Mouse (Mus musculus) heart, adult 2 months (tissue): ENCODE measurements at regions not wholly inside any gene's neighbourhood (a gene's known extent, or its start where the extent isn't known, plus 50 kb on each side); places are given as distances from the start of the nearest gene placed in this dataset.

Experiments used
- DNase-seq, 2 experiments: peaks; one replicate each; pipeline ENCODE4 v3.0.0; 2021
- H3K27ac ChIP-seq: fragments of 200-600 bp; 2 replicates; pipeline ENCODE4 v1.8.1; 2022
- H3K27me3 ChIP-seq: fragments of 200-500 bp; 2 replicates; pipeline ENCODE4 v1.6.1; 2012; ENCODE audit warnings: mild to moderate bottlenecking, low read length, inconsistent platforms, mixed read lengths; ENCODE audit not compliant: control insufficient read depth, insufficient read depth
- H3K36me3 ChIP-seq: fragments of 200-500 bp; 2 replicates; pipeline ENCODE4 v1.6.1; 2012; ENCODE audit warnings: low read length, inconsistent platforms; ENCODE audit not compliant: control insufficient read depth, insufficient read depth
- H3K4me1 ChIP-seq: fragments of 200-500 bp; 2 replicates; pipeline ENCODE4 v1.6.1; 2011; ENCODE audit warnings: low read length; ENCODE audit not compliant: control insufficient read depth, insufficient read depth
- H3K4me3 ChIP-seq: fragments of 200-600 bp; 2 replicates; pipeline ENCODE4 v1.8.1; 2022
- H3K79me2 ChIP-seq: fragments of 200-500 bp; replicated peaks from 2 replicates; pipeline ENCODE4 v1.6.1; 2012; ENCODE audit warnings: mild to moderate bottlenecking, inconsistent platforms, low read length, moderate library complexity, mixed read lengths; ENCODE audit not compliant: control insufficient read depth, insufficient read depth
- H3K9ac ChIP-seq: fragments of 200-500 bp; 2 replicates; pipeline ENCODE4 v1.6.1; 2012; ENCODE audit warnings: low read depth, mild to moderate bottlenecking, control low read depth, inconsistent platforms, low read length, mixed read lengths
- CTCF ChIP-seq: fragments of 200-600 bp; IDR thresholded peaks from 2 replicates; pipeline ENCODE4 v1.8.1; 2022; ENCODE audit warnings: antibody characterized with exemption, mild to moderate bottlenecking, moderate library complexity
- EP300 ChIP-seq: fragments of 200-500 bp; IDR thresholded peaks from 2 replicates; pipeline ENCODE4 v1.6.1; 2011; ENCODE audit warnings: low read depth, low read length, control low read depth; ENCODE audit not compliant: insufficient read depth
- POLR2A ChIP-seq: fragments of 200-500 bp; IDR thresholded peaks from 2 replicates; pipeline ENCODE4 v1.6.1; 2011; ENCODE audit warnings: mild to moderate bottlenecking, low read depth, low read length, control low read depth; ENCODE audit not compliant: insufficient read depth
- WGBS: fragments of 180-500 bp; shearing (Covaris S2); methylation state at CpG from one replicate; pipeline ENCODE4 v1.1.7; 2018; 5-methylcytosine and 5-hydroxymethylcytosine counted together
- intact Hi-C: fragments of 180-260 bp; cut with DNase I; formaldehyde crosslinking; loops from one replicate; pipeline ENCODE4 v1.15.1; 2025

DNA sequence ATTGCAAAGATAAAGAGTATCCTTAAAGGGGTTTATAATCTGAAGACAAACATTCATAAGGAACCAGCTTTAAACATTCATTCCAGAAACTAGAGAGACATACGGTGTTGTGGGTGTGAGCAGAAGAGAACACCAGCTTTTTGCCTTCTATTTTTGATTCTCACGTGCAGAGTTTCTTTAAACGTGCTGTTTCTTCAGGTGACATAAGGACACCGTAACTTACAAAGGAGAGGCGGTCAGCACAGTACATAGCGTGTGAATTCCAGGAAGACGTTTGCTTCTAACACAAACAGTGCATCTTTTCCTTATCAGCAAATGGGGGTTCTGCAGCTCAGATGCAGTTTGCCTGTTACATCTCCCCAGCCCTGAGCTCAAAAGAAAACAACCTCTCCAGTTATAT, 138.6 kb upstream of the Gbe1 start:
- no peak for DNase-seq
- no peaks in the 10 kb centered on the region for H3K27me3 ChIP-seq
- no peak overlapping the region for H3K4me3 ChIP-seq
- H3K79me2 ChIP-seq, result no peaks in the 10 kb centered on the region
- no peaks in the 10 kb centered on the region for H3K36me3 ChIP-seq
- no peak overlapping the region for H3K9ac ChIP-seq
- TF ChIP-seq EP300 (no peak), POLR2A (no peak)
- intact Hi-C loops, result no loop called here
- 15% methylated on average over 7 of the region's 7 CpGs for WGBS
- no peaks in the 10 kb centered on the region; the same call in 1 of the 2 replicates for H3K4me1 ChIP-seq
- no peak overlapping the region for H3K27ac ChIP-seq

DNA sequence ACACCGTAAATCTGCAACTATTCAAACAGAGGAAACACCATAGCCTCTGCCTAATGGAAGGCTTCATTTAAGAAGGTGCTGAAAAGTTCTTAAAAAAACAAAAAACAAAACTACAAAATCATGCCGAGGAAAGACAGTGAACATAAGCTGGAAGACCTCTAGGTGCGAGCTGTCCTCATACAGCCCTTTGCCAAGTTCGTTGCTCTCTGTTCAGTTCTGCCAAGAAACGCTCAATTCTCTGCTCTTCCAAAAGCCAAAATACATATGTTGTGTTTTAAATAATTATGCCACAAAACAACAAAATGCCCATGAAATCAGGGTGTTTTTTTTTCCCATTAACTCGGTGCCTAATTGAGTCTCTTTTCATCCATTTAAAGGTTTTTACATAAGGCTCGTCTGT, 134.8 kb upstream of the Gbe1 start:
- Histone ChIP-seq H3K9ac (no peak overlapping the region), H3K27me3 (no peaks in the 10 kb centered on the region), H3K4me1 (no peaks in the 10 kb centered on the region; the same call in 1 of the 2 replicates), H3K79me2 (no peaks in the 10 kb centered on the region), H3K4me3 (no peak overlapping the region), H3K27ac (no peak overlapping the region), H3K36me3 (no peaks in the 10 kb centered on the region)
- no peak for DNase-seq
- TF ChIP-seq CTCF (no peak), POLR2A (no peak), EP300 (no peak)
- WGBS, result 73% methylated on average over 7 of the region's 7 CpGs
- intact Hi-C loops, result no loop called here

DNA sequence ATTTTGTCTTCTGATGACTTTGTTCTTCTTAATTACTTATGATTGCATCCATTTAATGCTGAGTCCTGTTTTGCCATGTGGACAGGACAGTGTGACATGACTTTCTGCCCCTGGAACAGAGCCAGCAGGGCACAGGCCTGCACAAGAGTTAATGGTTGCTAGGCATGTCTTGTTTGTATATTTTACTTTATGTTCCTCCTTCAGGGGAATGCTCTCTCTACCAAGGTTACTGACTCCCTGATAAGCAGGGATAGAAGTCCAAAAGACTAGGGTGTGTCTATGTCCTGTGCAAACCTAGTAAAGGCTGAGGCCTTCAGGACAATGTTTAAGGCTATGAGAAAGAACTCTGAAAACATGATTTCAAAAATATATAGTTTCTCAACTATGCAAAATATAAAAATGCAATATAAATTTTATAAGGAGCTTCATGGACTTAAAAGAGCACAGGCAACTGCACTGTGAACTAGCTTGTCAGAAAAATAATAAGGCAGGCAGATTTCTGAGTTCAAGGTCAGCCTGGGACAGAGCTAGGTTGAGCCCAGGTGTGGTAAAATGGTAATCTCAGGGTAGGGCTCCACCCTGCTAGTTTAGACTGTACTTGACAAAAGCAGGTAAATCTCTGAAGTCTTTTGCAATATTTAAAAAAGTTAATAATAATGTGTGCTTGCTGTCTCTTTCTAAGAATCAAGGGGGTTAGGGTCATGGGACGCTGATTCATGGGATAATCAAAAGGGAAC, 99.7 kb upstream of the Gbe1 start:
- no peaks in the 10 kb centered on the region for H3K79me2 ChIP-seq
- intact Hi-C loops, result no loop called here
- no peak overlapping the region for H3K27ac ChIP-seq
- no peaks in the 10 kb centered on the region for H3K4me1 ChIP-seq
- no peaks in the 10 kb centered on the region for H3K36me3 ChIP-seq
- no peak overlapping the region for H3K4me3 ChIP-seq
- no peak overlapping the region for H3K9ac ChIP-seq
- TF ChIP-seq EP300 (no peak), CTCF (no peak), POLR2A (no peak)
- DNase-seq, result no peak
- no peaks in the 10 kb centered on the region for H3K27me3 ChIP-seq
- 77% methylated on average over 1 of the region's 1 CpGs for WGBS

DNA sequence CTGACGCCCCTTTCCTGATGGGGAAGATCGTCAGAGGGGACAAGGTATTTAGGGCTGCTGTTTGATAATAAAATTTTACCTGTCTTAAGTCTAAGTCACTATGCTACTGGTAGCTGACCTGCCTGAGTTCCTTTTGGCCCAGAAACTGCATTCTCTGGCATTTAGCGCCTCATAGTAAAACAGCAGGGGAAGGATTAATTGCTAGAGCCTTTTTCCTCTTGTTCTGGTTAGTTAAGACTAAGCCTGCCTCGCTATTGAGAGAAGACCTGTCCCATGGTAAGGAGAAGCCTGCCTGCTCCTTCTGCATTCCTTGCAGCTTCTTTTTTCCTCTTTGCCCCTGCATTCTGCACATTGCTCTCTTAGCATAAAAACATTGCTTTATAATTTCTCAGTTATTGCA, 98.9 kb upstream of the Gbe1 start:
- no peaks in the 10 kb centered on the region for H3K36me3 ChIP-seq
- no peak overlapping the region for H3K27ac ChIP-seq
- no peaks in the 10 kb centered on the region for H3K79me2 ChIP-seq
- no peaks in the 10 kb centered on the region for H3K4me1 ChIP-seq
- no peak for DNase-seq
- intact Hi-C loops, result no loop called here
- TF ChIP-seq CTCF (no peak), POLR2A (no peak), EP300 (no peak)
- H3K4me3 ChIP-seq, result no peak overlapping the region
- no peak overlapping the region for H3K9ac ChIP-seq
- 38% methylated on average over 4 of the region's 4 CpGs for WGBS
- no peaks in the 10 kb centered on the region for H3K27me3 ChIP-seq

DNA sequence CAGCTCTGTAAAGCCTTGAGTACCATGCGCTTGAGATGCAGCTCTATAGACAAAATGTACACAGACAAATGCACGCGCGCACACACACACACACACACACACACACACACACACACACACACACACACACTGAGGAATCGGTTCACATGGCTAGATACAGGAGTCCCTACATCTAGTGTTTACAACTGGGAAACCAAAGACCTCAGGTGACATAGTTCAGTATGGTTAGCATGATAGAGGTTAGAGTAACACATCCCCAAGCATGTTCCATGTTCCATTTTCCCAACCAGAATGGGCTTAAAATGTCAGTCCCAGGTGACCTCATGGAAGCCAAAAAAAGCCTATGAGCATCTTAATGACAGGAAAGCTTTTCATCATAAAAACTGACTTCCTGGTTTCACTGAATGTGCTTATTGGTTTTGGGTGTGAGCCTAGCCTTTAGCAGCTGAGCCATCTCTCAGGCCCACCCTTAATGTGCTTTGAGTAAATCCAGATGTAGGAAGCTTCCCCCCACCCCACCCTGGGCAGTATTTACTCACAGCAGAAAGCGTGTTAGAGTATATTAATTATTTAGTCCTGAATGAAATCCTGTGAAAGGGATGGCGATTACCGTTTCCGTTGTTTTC, 86.0 kb upstream of the Gbe1 start:
- TF ChIP-seq EP300 (no peak), CTCF (no peak), POLR2A (no peak)
- H3K27ac ChIP-seq, result no peak overlapping the region
- H3K4me1 ChIP-seq, result no peaks in the 10 kb centered on the region
- no peaks in the 10 kb centered on the region for H3K79me2 ChIP-seq
- no peaks in the 10 kb centered on the region for H3K27me3 ChIP-seq
- H3K36me3 ChIP-seq, result no peaks in the 10 kb centered on the region
- H3K9ac ChIP-seq, result no peak overlapping the region
- DNase-seq, result no peak
- 77% methylated on average over 9 of the region's 9 CpGs for WGBS
- H3K4me3 ChIP-seq, result no peak overlapping the region
- intact Hi-C loops, result no loop called here

DNA sequence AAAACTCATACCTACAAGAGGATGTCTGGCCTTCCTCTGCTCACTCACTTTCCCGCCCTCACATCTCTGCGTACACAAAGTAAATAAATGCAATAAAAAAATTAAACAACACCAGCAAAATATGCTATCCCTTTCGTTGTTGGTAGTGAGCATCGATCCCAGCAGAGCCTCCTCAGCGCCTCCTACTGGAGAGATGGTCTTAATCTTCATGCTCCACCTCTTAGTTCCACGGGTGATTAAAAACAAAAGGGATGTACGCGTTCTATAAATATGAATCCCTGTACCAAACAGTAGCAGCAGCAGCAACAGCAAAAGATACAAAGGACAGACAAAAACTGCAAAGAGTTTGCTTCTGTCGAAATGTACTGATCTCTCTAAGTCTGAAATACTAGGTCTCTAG, 81.0 kb upstream of the Gbe1 start:
- TF ChIP-seq CTCF, result 0 out of 2 replicates have a peak, but pooled peaks have one; percentile 8
- no peak for TF ChIP-seq EP300
- 84% methylated on average over 9 of the region's 9 CpGs for WGBS
- H3K27ac ChIP-seq, result no peak overlapping the region
- no peaks in the 10 kb centered on the region for H3K4me1 ChIP-seq
- DNase-seq, result no peak
- no peak overlapping the region for H3K9ac ChIP-seq
- no peak overlapping the region for H3K4me3 ChIP-seq
- H3K27me3 ChIP-seq, result no peaks in the 10 kb centered on the region
- intact Hi-C loops, result no loop called here
- H3K36me3 ChIP-seq, result no peaks in the 10 kb centered on the region
- no peaks in the 10 kb centered on the region for H3K79me2 ChIP-seq
